Mouse (Mus musculus) adrenal gland, adult (tissue): ENCODE measurements around the gene Fxyd5.

Experiments used
- DNase-seq, 2 experiments: peaks; one replicate each; pipeline ENCODE4 v3.0.0; 2022 to 2023; ENCODE audit warnings: low spot score in 1 of 2; ENCODE audit not compliant: inconsistent age in 2 of 2

Fxyd5 gene

DNA sequence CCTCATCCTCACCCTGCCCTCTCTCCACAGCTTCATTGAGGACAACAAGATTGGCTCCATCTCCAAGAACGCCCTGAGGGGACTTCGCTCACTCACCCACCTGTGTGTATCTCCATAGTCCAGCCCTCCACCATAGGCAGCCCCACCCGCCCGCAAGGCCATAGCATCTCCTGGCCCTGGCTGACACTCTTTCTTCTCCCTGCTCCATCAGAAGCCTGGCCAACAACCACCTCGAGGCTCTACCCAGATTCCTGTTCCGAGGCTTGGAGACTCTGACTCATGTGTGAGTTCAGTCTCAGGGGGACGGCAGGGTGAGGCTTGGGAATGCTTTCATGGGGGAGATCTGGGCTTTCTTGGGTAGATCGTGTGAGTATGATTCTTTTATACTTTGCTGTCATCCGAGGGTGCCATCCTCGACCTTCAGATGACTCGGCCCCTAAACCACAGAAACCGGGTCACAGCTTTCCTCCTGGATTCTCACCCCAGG lies 20.8 kb upstream of the Fxyd5 start:
- no peak for DNase-seq

- no peak for DNase-seq
Observed at GRCm38 (mm10) chr7:31060621-31061010, 18.3 kb upstream of the Fxyd5 start.

GRCm38 (mm10) chr7:31059919-31060620 lies 17.8 kb upstream of the Fxyd5 start:
- peak in 1 of 2 experiments; percentile 49 for DNase-seq

DNA sequence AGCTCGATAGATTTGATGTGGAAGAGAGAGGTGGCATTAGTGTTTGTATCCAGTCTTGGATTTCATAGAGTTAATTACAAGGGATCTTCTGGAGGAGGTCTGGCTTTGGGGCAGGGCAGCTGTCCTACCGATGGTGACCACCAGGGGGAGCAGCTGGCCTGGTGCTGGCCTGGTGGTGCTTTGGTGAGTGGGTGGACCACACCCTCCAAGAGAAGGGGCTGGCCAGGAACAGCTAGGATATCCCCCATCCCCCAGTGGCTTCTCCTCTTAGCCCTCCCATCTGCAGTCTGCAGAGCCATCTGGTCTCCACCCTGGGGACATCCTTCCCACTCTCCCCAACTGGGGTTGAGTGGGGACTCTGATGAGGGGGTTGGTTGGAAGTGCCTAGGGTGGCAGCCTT lies 16.8 kb upstream of the Fxyd5 start, which contains the start of gene Lgi4:
Gene Lgi4 (plus strand): TSS at position 235 of the 400 bp plus-strand sequence.
- peak; percentile 83 to 95 for DNase-seq

DNA sequence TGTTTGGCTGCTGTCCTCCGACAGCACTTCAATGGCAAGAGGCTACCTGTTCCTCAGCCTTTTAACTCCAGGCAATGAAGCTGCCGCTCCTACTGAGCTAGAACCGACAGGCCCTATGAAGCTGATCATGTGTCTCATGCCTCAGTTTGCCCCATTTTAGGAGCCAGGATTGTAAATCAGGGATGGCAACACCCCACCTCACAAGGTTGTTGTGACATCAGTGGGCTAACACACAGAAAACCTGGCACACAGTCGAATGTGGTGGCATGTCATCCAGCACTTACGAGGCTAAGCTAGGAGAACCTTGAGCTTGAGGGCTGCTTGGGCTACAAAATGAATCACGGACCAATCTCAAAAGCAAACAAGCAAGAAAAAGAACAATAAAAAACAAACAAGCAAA lies 15.9 kb upstream of the Fxyd5 start:
- peak in 1 of 2 experiments; percentile 80 for DNase-seq

DNA sequence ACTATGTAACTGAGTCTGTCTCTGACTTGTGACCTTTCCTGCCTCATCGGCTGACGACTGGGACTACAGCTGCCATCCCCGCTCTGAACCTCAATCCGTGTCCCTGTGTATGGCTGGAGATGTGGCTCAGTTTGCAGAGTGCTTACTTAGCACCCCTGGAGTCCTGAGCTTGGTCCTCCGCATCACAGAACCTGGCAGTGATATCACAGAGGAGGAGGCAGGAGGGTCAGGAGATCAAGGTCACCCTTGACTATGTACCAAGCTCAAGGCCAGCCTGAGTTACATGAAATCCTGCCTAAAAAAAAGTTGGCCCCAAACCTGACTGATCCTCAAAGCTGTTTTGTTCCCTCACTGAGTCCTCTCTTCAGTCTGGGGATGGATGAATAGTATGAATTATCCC lies 15.4 kb upstream of the Fxyd5 start:
- peak; percentile 67 to 76 for DNase-seq

- no peak for DNase-seq
Observed at GRCm38 (mm10) chr7:31057071-31057470, 14.8 kb upstream of the Fxyd5 start, which contains the start of gene Fxyd1. TSS of gene Fxyd1 (minus strand) at chr7:31057199.

GRCm38 (mm10) chr7:31056448-31056847 lies 14.2 kb upstream of the Fxyd5 start:
- no peak for DNase-seq

- peak in 1 of 2 experiments; percentile 76 for DNase-seq
Observed at GRCm38 (mm10) chr7:31055883-31056282, 13.6 kb upstream of the Fxyd5 start.

- DNase-seq = peak; percentile 82 to 89
Observed at GRCm38 (mm10) chr7:31055354-31055824, 13.1 kb upstream of the Fxyd5 start.

DNA sequence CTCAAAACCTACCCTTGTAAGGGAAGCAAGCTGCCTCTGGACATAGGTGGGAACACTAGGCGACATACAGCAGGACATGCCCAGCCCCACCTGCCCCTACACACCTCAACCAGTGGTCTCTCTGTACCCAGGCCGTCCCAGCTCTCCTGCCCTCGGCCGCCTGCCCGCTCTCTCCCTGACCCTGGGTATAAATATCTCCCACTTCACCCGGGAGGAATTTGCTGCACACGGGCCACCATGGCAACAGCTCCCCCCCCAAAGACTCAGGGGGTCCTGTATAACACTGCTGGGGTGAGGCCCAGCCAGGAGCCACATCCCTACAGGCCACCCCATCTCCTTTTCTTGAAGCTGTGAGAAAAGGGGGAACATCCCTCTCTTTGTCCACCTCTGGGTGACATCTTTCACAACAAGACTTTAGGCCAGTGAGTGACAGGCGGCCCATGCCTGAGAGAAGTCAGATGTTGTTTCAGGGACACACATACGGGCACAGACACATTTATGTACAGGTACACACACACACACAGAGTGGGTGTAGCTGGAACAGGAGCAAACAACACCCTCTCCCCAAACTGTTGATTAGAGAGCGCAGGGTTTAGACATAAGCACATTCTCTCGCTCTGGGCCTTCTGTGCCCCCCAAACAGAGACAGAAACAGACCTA lies 12.5 kb upstream of the Fxyd5 start:
- DNase-seq = peak; percentile 57 to 76

GRCm38 (mm10) chr7:31053882-31054447 lies 11.7 kb upstream of the Fxyd5 start:
- DNase-seq = peak in 1 of 2 experiments; percentile 64

GRCm38 (mm10) chr7:31052636-31053434 lies 10.6 kb upstream of the Fxyd5 start:
- DNase-seq = no peak

DNA sequence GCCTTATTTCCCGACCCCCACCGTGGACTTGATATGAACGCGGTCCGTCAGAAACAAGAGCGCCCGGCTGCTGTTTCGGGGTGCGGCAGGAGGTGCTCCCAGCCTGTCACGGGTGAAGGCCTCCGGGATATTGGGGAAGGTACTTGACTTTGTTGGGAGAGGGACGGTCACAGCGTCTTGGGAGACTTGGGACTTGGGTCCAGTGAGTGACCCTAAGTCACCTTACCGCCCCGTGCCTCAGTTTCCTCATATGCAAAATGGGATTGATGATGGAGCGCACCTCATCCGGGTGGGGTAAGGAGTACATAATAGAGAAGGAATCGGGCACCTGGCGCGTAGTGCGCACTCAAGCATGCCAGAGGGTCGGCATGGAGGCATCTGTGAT lies 10.0 kb upstream of the Fxyd5 start:
- DNase-seq = no peak

GRCm38 (mm10) chr7:31051321-31052021 lies 9.2 kb upstream of the Fxyd5 start, which contains the start of gene Fxyd7:
TSS of gene Fxyd7 (minus strand) at chr7:31051467.
- DNase-seq = no peak

GRCm38 (mm10) chr7:31050921-31051320 lies 8.6 kb upstream of the Fxyd5 start:
- no peak for DNase-seq

- DNase-seq = no peak
Observed at GRCm38 (mm10) chr7:31050487-31050886, 8.2 kb upstream of the Fxyd5 start.

GRCm38 (mm10) chr7:31049846-31050281 lies 7.6 kb upstream of the Fxyd5 start:
- DNase-seq = no peak

- no peak for DNase-seq
Observed at GRCm38 (mm10) chr7:31049135-31049845, 7.0 kb upstream of the Fxyd5 start.
